Mouse (Mus musculus) limb, embryonic 15.5 days (tissue): Measurements from ENCODE around the gene Smg6. TPM values are rescaled to one million over a fixed set of nuclear protein-coding genes. Genes with fewer than 3 reads are reported as not detected.

Experiments used
- ATAC-seq: fragments of 200-750 bp; cut with Nextera tagmentation; 2 replicates; pipeline ENCODE4 v1.8.0; 2017; ENCODE audit warnings: low read depth, moderate TSS enrichment; ENCODE audit not compliant: insufficient number of reproducible peaks, low FRiP score, low TSS enrichment
- H3K27ac ChIP-seq: fragments of 300-500 bp; sonication (generic); 2 replicates; pipeline ENCODE4 v1.5.1; 2015; ENCODE audit warnings: moderate library complexity, mild to moderate bottlenecking, inconsistent platforms
- H3K27me3 ChIP-seq: fragments of 300-500 bp; sonication (generic); 2 replicates; pipeline ENCODE4 v1.6.1; 2015; ENCODE audit warnings: inconsistent platforms
- H3K36me3 ChIP-seq: fragments of 300-500 bp; sonication (generic); 2 replicates; pipeline ENCODE4 v1.6.1; 2015; ENCODE audit warnings: inconsistent platforms
- H3K4me1 ChIP-seq: fragments of 300-500 bp; sonication (generic); 2 replicates; pipeline ENCODE4 v1.6.1; 2015; ENCODE audit warnings: inconsistent platforms
- H3K4me2 ChIP-seq: fragments of 300-500 bp; sonication (generic); 2 replicates; pipeline ENCODE4 v1.6.1; 2015; ENCODE audit warnings: mild to moderate bottlenecking, inconsistent platforms
- H3K4me3 ChIP-seq: fragments of 300-500 bp; sonication (generic); 2 replicates; pipeline ENCODE4 v1.5.1; 2015; ENCODE audit warnings: mild to moderate bottlenecking, inconsistent platforms
- H3K9ac ChIP-seq: fragments of 300-500 bp; sonication (generic); 2 replicates; pipeline ENCODE4 v1.6.1; 2015; ENCODE audit warnings: inconsistent platforms
- H3K9me3 ChIP-seq: fragments of 300-500 bp; sonication (generic); 2 replicates; pipeline ENCODE4 v1.6.1; 2016; ENCODE audit warnings: inconsistent platforms
- WGBS: fragments of 180-500 bp; shearing (Covaris S2); methylation state at CpG from one replicate; pipeline ENCODE4 v1.1.7; 2015; 5-methylcytosine and 5-hydroxymethylcytosine counted together
- polyA plus RNA-seq: library from polyadenylated mRNA; unstranded; fragments of >200 nt; fragmentation: Nextera tagmentation; extraction: Ambion mirVana; gene quantifications from 2 replicates; pipeline ENCODE4 v1.2.1, GENCODE M21; 2015

The Smg6 gene
- polyA plus RNA-seq, 1 experiment from 2014 or later: 17.6 TPM

GRCm38 (mm10) chr11:75083031-75083430 is 157.4 kb downstream of the Smg6 start:
- 61% methylated on average over 1 of the region's 1 CpGs for WGBS
- H3K36me3 ChIP-seq: peaks cover 18% of the 10 kb centered on the region

DNA sequence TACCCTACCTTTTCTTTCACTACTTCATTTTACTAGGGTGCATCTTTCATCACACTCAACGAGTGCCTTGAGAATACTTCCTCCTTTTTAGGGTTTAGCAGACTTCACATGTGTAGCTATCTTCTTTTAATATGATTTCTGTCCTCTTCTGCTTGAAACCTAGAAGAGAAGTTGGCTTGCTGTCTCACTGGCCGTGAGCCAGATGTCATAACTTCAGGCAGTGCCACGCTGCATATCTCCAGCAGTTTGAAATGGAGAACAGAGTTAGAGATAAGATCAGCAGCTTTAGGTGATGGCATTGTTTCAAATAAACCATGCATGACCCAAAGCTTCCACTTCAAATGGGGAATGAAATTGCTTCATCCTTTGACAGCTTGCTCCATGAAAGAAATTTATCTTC is 166.5 kb downstream of the Smg6 start:
- H3K4me3 ChIP-seq: no peak overlapping the region
- H3K27ac ChIP-seq: no peak overlapping the region
- H3K4me2 ChIP-seq: no peak overlapping the region
- 0 out of 2 replicates have a peak, but pooled peaks cover 2% of the 10 kb centered on the region for H3K4me1 ChIP-seq
- no peaks in the 10 kb centered on the region for H3K36me3 ChIP-seq
- 44% methylated on average over 3 of the region's 3 CpGs for WGBS
- H3K9me3 ChIP-seq: no peaks in the 10 kb centered on the region
- no peak overlapping the region for H3K9ac ChIP-seq
- no peaks in the 10 kb centered on the region for H3K27me3 ChIP-seq
- ATAC-seq: no peak

More at GRCm38 (mm10) chr11:75083031-75083430, 157.4 kb downstream of the Smg6 start:
- no peak for ATAC-seq
- no peaks in the 10 kb centered on the region for H3K27me3 ChIP-seq
- no peak overlapping the region for H3K4me2 ChIP-seq
- H3K27ac ChIP-seq: no peak overlapping the region
- no peak overlapping the region for H3K9ac ChIP-seq
- peaks cover 4% of the 10 kb centered on the region; the same call in 1 of the 2 replicates for H3K4me1 ChIP-seq
- H3K4me3 ChIP-seq: no peak overlapping the region
- no peaks in the 10 kb centered on the region for H3K9me3 ChIP-seq

GRCm38 (mm10) chr11:75092656-75093055 is 167.0 kb downstream of the Smg6 start:
- no peak overlapping the region for H3K9ac ChIP-seq
- no peak for ATAC-seq
- no peaks in the 10 kb centered on the region for H3K9me3 ChIP-seq
- H3K4me2 ChIP-seq: no peak overlapping the region
- peaks cover 2% of the 10 kb centered on the region; the same call in 1 of the 2 replicates for H3K36me3 ChIP-seq
- peak overlapping the region; percentile 30; the same call in 1 of the 2 replicates for H3K27ac ChIP-seq
- no peak overlapping the region for H3K4me3 ChIP-seq
- 0 out of 2 replicates have a peak, but pooled peaks cover 2% of the 10 kb centered on the region for H3K4me1 ChIP-seq
- 49% methylated on average over 5 of the region's 5 CpGs for WGBS
- H3K27me3 ChIP-seq: no peaks in the 10 kb centered on the region

- Histone ChIP-seq H3K36me3 (peaks cover 5% of the 10 kb centered on the region; the same call in 1 of the 2 replicates), H3K9me3 (no peaks in the 10 kb centered on the region), H3K4me3 (no peak overlapping the region), H3K27ac (no peak overlapping the region), H3K27me3 (no peaks in the 10 kb centered on the region), H3K4me1 (0 out of 2 replicates have a peak, but pooled peaks cover 2% of the 10 kb centered on the region), H3K9ac (no peak overlapping the region), H3K4me2 (no peak overlapping the region)
- WGBS: 93% methylated on average over 1 of the region's 1 CpGs
- ATAC-seq: no peak
Observed at GRCm38 (mm10) chr11:75094759-75095158, 169.1 kb downstream of the Smg6 start.

- Histone ChIP-seq H3K4me3 (no peak overlapping the region), H3K36me3 (0 out of 2 replicates have a peak, but pooled peaks cover under 1% of the 10 kb centered on the region), H3K9me3 (no peaks in the 10 kb centered on the region), H3K27ac (peak overlapping the region; percentile 40), H3K4me1 (peaks cover 16% of the 10 kb centered on the region), H3K27me3 (no peaks in the 10 kb centered on the region), H3K4me2 (no peak overlapping the region), H3K9ac (no peak overlapping the region)
- ATAC-seq: no peak
- 66% methylated on average over 5 of the region's 5 CpGs for WGBS
Observed at GRCm38 (mm10) chr11:75102763-75103339, 177.2 kb downstream of the Smg6 start.

DNA sequence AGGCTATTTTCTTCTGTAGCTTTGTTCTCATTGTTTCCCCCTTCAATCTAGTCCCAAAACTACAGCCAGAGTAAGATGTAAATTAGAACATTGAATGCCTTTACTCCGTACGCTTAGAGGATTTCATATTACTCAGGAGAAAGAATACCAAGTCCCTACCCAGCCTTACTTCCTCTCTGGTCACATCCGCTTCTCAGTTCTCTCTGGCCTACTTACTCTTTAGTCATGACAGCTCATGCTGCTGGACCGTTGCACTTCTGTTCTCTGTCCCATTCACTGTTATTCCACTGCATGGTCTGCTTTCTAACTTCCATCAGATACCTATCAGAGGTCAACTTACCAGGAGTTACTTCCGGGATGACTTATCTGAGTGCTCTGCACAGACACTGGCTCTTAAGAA is 181.0 kb downstream of the Smg6 start:
- WGBS: 87% methylated on average over 5 of the region's 5 CpGs
- no peaks in the 10 kb centered on the region for H3K9me3 ChIP-seq
- no peak overlapping the region for H3K4me2 ChIP-seq
- no peaks in the 10 kb centered on the region for H3K36me3 ChIP-seq
- H3K27me3 ChIP-seq: no peaks in the 10 kb centered on the region
- H3K27ac ChIP-seq: no peak overlapping the region
- H3K9ac ChIP-seq: no peak overlapping the region
- H3K4me3 ChIP-seq: no peak overlapping the region
- no peak for ATAC-seq
- peaks cover 16% of the 10 kb centered on the region for H3K4me1 ChIP-seq

GRCm38 (mm10) chr11:75108909-75109308 is 183.3 kb downstream of the Smg6 start:
- no peaks in the 10 kb centered on the region for H3K9me3 ChIP-seq
- no peak overlapping the region for H3K4me2 ChIP-seq
- H3K27ac ChIP-seq: no peak overlapping the region
- H3K27me3 ChIP-seq: no peaks in the 10 kb centered on the region
- no peak overlapping the region for H3K4me3 ChIP-seq
- H3K36me3 ChIP-seq: no peaks in the 10 kb centered on the region
- H3K4me1 ChIP-seq: no peaks in the 10 kb centered on the region
- no peak for ATAC-seq
- H3K9ac ChIP-seq: no peak overlapping the region

GRCm38 (mm10) chr11:75116379-75116778 is 190.8 kb downstream of the Smg6 start:
- no peaks in the 10 kb centered on the region for H3K27me3 ChIP-seq
- ATAC-seq: no peak
- no peak overlapping the region for H3K9ac ChIP-seq
- no peak overlapping the region for H3K27ac ChIP-seq
- H3K9me3 ChIP-seq: no peaks in the 10 kb centered on the region
- H3K4me1 ChIP-seq: peaks cover 21% of the 10 kb centered on the region; the same call in 1 of the 2 replicates
- no peaks in the 10 kb centered on the region for H3K36me3 ChIP-seq
- 62% methylated on average over 6 of the region's 6 CpGs for WGBS
- H3K4me2 ChIP-seq: no peak overlapping the region
- H3K4me3 ChIP-seq: no peak overlapping the region

DNA sequence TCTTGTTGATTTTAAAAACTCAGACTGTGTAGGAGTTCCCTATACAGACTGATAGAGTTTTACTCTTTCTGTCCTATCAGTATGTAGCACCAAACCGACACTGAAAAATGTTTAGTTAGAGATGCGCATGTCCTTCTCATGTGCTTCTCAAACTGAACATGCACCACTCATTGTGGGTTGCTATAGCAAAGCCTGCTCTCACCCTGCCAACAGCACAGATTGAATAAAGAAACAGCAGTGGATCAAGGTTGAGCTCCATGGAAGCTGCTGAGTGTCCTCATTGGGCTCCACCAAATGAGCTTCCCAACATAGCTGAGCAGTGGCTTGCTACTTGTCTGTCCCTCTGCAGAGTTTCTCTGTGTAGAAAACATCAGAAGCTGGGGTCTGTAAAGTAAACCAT is 192.5 kb downstream of the Smg6 start:
- Histone ChIP-seq H3K27ac (no peak overlapping the region), H3K9me3 (no peaks in the 10 kb centered on the region), H3K4me3 (no peak overlapping the region), H3K9ac (no peak overlapping the region), H3K4me1 (peaks cover 21% of the 10 kb centered on the region; the same call in 1 of the 2 replicates), H3K4me2 (no peak overlapping the region), H3K27me3 (no peaks in the 10 kb centered on the region), H3K36me3 (no peaks in the 10 kb centered on the region)
- no peak for ATAC-seq
- WGBS: 97% methylated on average over 2 of the region's 2 CpGs

DNA sequence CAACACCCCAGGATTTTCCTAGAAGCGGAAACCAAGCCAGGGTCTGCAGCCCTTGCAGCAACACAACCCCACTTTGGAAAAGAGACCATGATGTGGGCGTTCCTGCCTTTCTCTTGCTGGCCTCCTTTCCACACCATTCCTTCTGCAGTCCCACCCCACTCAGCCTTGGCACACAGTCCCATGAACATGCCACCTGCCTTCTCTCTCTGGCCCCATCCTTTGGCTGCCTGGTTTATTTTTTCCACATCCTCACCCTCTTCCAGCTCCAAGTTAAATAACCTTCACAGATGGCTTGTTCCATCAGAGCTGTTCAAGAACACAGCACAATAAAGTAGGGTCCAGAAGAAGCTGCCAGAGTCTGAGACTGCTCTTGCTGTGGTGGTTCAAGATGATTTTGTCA is 193.7 kb downstream of the Smg6 start:
- Histone ChIP-seq H3K4me1 (peaks cover 21% of the 10 kb centered on the region; the same call in 1 of the 2 replicates), H3K4me2 (no peak overlapping the region), H3K4me3 (no peak overlapping the region), H3K27me3 (no peaks in the 10 kb centered on the region), H3K9ac (no peak overlapping the region), H3K9me3 (no peaks in the 10 kb centered on the region), H3K27ac (peak overlapping the region; percentile 54; the same call in 1 of the 2 replicates), H3K36me3 (no peaks in the 10 kb centered on the region)
- WGBS: 91% methylated on average over 2 of the region's 2 CpGs
- no peak for ATAC-seq

GRCm38 (mm10) chr11:75119841-75120240 is 194.2 kb downstream of the Smg6 start:
- WGBS: 81% methylated on average over 3 of the region's 3 CpGs
- Histone ChIP-seq H3K9me3 (no peaks in the 10 kb centered on the region), H3K9ac (no peak overlapping the region), H3K27ac (peak overlapping the region; percentile 54; the same call in 1 of the 2 replicates), H3K4me3 (no peak overlapping the region), H3K4me2 (no peak overlapping the region), H3K27me3 (no peaks in the 10 kb centered on the region), H3K36me3 (no peaks in the 10 kb centered on the region), H3K4me1 (peaks cover 21% of the 10 kb centered on the region; the same call in 1 of the 2 replicates)
- no peak for ATAC-seq

GRCm38 (mm10) chr11:75121348-75121747 is 195.7 kb downstream of the Smg6 start:
- Histone ChIP-seq H3K27me3 (no peaks in the 10 kb centered on the region), H3K4me3 (no peak overlapping the region), H3K36me3 (no peaks in the 10 kb centered on the region), H3K4me1 (peaks cover 19% of the 10 kb centered on the region; the same call in 1 of the 2 replicates), H3K4me2 (no peak overlapping the region), H3K27ac (no peak overlapping the region), H3K9ac (no peak overlapping the region), H3K9me3 (no peaks in the 10 kb centered on the region)
- no peak for ATAC-seq
- WGBS: 67% methylated on average over 1 of the region's 1 CpGs
